ENCODE assay signal across 10 mouse cellular contexts in the genomic region with DNA sequence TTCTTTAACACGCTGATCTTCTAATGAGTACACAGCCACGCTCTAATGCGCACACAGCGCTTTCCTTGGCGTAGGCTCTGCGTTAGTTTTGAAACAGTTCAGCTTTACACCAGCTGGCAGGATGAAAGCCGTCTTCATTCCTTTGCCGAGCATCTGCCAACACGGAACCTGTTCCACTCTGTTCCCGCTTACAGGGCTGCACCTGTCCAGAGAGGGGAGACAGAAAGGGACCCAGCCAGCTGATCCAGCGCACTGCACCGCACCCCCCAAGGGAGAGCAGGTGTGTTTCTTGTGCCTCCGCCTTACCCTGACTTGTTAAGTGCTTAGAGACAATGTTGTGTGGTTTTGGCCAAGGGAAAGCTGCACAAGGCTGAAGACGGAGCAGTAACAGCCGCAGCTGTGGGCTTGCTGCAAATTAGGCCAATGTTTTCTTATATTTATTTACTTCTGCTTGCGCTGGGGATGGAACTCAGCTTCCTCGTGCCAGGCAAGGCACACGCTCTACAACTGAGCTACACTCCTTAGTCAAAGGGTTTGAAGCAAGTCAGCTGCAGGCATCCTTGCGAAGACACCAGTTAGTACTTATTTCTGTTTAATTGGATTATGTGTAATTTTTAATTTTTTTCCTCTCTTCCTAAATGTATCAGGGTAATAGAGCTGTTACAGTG. TPM values are rescaled to one million over a fixed set of nuclear protein-coding genes. Genes with fewer than 3 reads are reported as not detected.
A peak's percentile ranks its signal among the peaks of the same experiment; 100 is the strongest.
DNase-seq lines count a peak whose midpoint lies in the region; ATAC-seq and TF ChIP-seq lines count a peak whose summit lies in the region.
"Had no signal": no experiment of that assay in that cellular context is flagged by ENCODE, and none has a peak within 500 bp of the region (broad histone marks: within the 10 kb centered on the region; RNA-seq: fewer than 3 reads in every experiment).

No protein-coding gene starts in this region.

- H3K27me3 ChIP-seq in heart, embryonic 14.5 days (ENCODE audit: control insufficient read depth, insufficient read depth, low read length): no peaks in the 10 kb centered on the region
- H3K27me3 ChIP-seq in intestine, embryonic 16.5 days (replicated peaks; ENCODE audit: control insufficient read depth, insufficient read depth, low read length): no peaks in the 10 kb centered on the region
- H3K27me3 ChIP-seq: stomach, embryonic 15.5 days had no signal

- no peak; the same call in 1 of the 2 replicates for TF ChIP-seq CTCF in left cerebral cortex, adult 2 months (IDR thresholded peaks at IDR 0.05)

- peaks cover 11 to 13% of the 10 kb centered on the region in 2 experiments for H3K4me1 ChIP-seq in heart, embryonic 14.5 days (ENCODE audit: control insufficient read depth in 2 of 2, insufficient read depth in 2 of 2, low read length in 2 of 2)
- H3K4me1 ChIP-seq in intestine, embryonic 16.5 days (ENCODE audit: control insufficient read depth, insufficient read depth, low read length): 0 out of 2 replicates have a peak, but pooled peaks cover 3% of the 10 kb centered on the region
- H3K4me1 ChIP-seq: stomach, embryonic 15.5 days had no signal

- no peak for DNase-seq in heart, postnatal 25 days (ENCODE audit: low spot score)
- DNase-seq in R1 (ENCODE audit: low read depth, low spot score): peak; percentile 15
- DNase-seq in left cerebral cortex, adult 2 months (ENCODE audit: extremely low spot score in 1 of 2, low spot score in 2 of 2): peak; percentile 29 to 44
- peak; percentile 94 for DNase-seq in skeletal muscle tissue, adult 2 months (ENCODE audit: low read depth, low spot score)
- no peak for DNase-seq in adrenal gland, adult 18-20 months (ENCODE audit: low spot score in 2 of 2)
- DNase-seq in cerebellum, adult 9-10 months: no peak

- no peak overlapping the region for H3K9ac ChIP-seq in heart, embryonic 14.5 days (ENCODE audit: low read length)
- H3K9ac ChIP-seq in intestine, embryonic 16.5 days (ENCODE audit: low read depth, low read length): no peak overlapping the region
- H3K9ac ChIP-seq: stomach, embryonic 15.5 days had no signal

- 0 out of 2 replicates have a peak, but pooled peaks cover 3% of the 10 kb centered on the region for H3K9me3 ChIP-seq in heart, embryonic 14.5 days (ENCODE audit: control insufficient read depth, low read length)
- H3K9me3 ChIP-seq in intestine, embryonic 16.5 days (ENCODE audit: control insufficient read depth, low read length): no peaks in the 10 kb centered on the region
- H3K9me3 ChIP-seq: stomach, embryonic 15.5 days had no signal

- peak overlapping the region; percentile 39; the same call in 1 of the 2 replicates for H3K4me2 ChIP-seq in heart, embryonic 14.5 days (ENCODE audit: low read length)
- H3K4me2 ChIP-seq in intestine, embryonic 16.5 days (ENCODE audit: low read depth, low read length): no peak overlapping the region; the same call in 1 of the 2 replicates

- H3K36me3 ChIP-seq in heart, embryonic 14.5 days (ENCODE audit: control insufficient read depth, insufficient read depth, low read length): no peaks in the 10 kb centered on the region
- H3K36me3 ChIP-seq in intestine, embryonic 16.5 days (ENCODE audit: control insufficient read depth, insufficient read depth, low read length): no peaks in the 10 kb centered on the region
- H3K36me3 ChIP-seq: stomach, embryonic 15.5 days had no signal

- H3K4me3 ChIP-seq in heart, embryonic 14.5 days (ENCODE audit: control insufficient read depth in 1 of 2, insufficient read depth in 1 of 2, low read depth in 1 of 2, low read length in 2 of 2): no peak overlapping the region
- no peak overlapping the region for H3K4me3 ChIP-seq in intestine, embryonic 16.5 days (ENCODE audit: low read length)
- H3K4me3 ChIP-seq in left cerebral cortex, adult 2 months: peak overlapping the region; percentile 26; the same call in 1 of the 2 replicates
- H3K4me3 ChIP-seq: stomach, embryonic 15.5 days had no signal

- ATAC-seq in heart, embryonic 14.5 days (ENCODE audit: insufficient number of reproducible peaks, insufficient read depth, low FRiP score, low read depth): no peak
- ATAC-seq in intestine, embryonic 16.5 days: 0 out of 2 replicates have a peak, but pooled peaks have one; percentile 48

- intact Hi-C loops in heart, postnatal 25 days (cut with DNase I): no loop called here
- intact Hi-C loops in left cerebral cortex, adult 2 months (cut with DNase I): no loop called here

- WGBS in heart, embryonic 14.5 days: 78% methylated on average over 19 of the region's 19 CpGs
- WGBS in intestine, embryonic 16.5 days: 56% methylated on average over 19 of the region's 19 CpGs

- H3K27ac ChIP-seq in heart, embryonic 14.5 days (replicated peaks in 1 of 2; ENCODE audit: control insufficient read depth in 1 of 2, insufficient read depth in 1 of 2, low read depth in 2 of 2, low read length in 2 of 2): no peak overlapping the region
- H3K27ac ChIP-seq in intestine, embryonic 16.5 days (ENCODE audit: low read length): no peak overlapping the region
- H3K27ac ChIP-seq in left cerebral cortex, adult 2 months: no peak overlapping the region
- H3K27ac ChIP-seq: macrophage; stomach, embryonic 15.5 days had no signal

RNA-seq across cellular contexts. Expression of gene Ccdc6, which starts 36.8 kb away (rescaled TPM):
- 22.9 and 24.8 TPM in 2 replicates for polyA plus RNA-seq in heart, embryonic 14.5 days (2014; fragmentation: Nextera tagmentation; extraction: Ambion mirVana)
- 10 to 100 TPM; 26.6 to 26.8 TPM for total RNA-seq in heart, postnatal 25 days (2021)
- polyA plus RNA-seq in intestine, embryonic 16.5 days (2015; fragmentation: Nextera tagmentation; extraction: Ambion mirVana): 11.7 and 13.0 TPM in 2 replicates
- total RNA-seq in left cerebral cortex, adult 2 months (2021): 10 to 100 TPM; 51.1 to 64.8 TPM
- total RNA-seq in adrenal gland, adult 18-20 months (2021): 10 to 100 TPM; 84.9 to 85.0 TPM

Comparison
In these comparisons a context has a peak if more than half of its experiments do, and no peak if none do; other contexts are left out.
1. DNase-seq: peak in R1 (single experiment), left cerebral cortex, adult 2 months (2 of 2) and skeletal muscle tissue, adult 2 months (single experiment); none in heart, postnatal 25 days (single experiment), adrenal gland, adult 18-20 months (0 of 2) and cerebellum, adult 9-10 months (single experiment).